Mouse (Mus musculus): ENCODE results near the gene Pik3c2b.
"Not testable (repeated sequence)": the region's sequence is repeated elsewhere in the genome, so short reads cannot be mapped to it uniquely, and the experiment has no call there.

The Pik3c2b gene

DNA sequence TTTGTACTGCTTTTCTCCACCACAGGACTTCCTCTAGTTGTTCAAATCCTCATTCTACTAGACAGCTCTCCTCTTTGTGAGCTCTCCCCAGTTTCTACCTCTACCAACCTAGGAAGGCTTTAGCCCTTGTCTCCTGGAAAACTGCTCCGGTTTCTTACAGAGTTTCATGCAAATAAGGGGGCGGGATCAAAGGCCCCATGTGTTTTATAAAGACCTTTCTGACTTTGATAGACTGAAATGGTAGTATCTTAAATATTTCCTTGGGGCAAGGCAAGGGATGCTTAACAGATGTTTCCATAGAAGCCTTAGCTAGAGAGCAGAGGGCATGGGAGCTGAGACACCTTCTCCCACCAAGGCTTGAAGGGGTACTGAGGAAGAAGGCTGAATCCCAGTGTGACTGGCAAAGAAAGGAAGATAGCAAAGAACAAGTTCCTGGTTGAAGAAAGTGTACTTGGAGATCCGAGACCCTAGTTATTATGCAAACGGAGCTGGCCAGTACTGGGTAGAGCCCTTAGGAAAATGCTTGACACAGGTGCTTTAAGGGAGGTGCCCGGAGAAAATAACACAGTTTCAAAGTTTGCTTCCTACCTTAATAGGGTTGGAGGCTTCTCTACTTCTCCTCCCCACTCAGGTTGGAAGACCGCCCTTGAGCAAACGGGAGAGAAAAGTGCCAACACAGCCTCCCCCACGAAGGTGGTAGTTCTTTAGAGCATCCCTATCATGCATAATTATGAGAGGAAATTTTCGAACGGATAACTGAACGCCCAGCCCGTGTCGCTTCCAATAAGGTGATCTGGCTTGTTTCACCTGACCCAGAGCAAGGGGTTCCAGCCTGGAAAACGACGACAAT is at the start of gene Pik3c2b:
Gene Pik3c2b (plus strand): TSS at position 657 of the 850 bp plus-strand sequence.
- in situ Hi-C loops (cut with MboI, MseI): loop anchor here in 1 of 2 experiments (5.0 kb wide), 1 partner anchor 87 kb away; the partner anchor contains the start of gene Ppp1r15b

GRCm38 (mm10) chr1:133000347-133000746 is 45.1 kb upstream of the Pik3c2b start:
- in situ Hi-C loops (cut with MboI, MseI): loop anchor here in 1 of 2 experiments (10.0 to 25.0 kb wide), 2 partner anchors 644 to 1088 kb away; partner anchors contain the start of gene Nucks1

GRCm38 (mm10) chr1:133006571-133006970 is 38.9 kb upstream of the Pik3c2b start:
- in situ Hi-C loops (cut with MboI, MseI): loop anchor here in 1 of 2 experiments (10.0 to 25.0 kb wide), 2 partner anchors 638 to 1094 kb away; partner anchors contain the start of gene Nucks1

- in situ Hi-C loops (cut with MboI, MseI): loop anchor here in 1 of 2 experiments (10.0 to 25.0 kb wide), 2 partner anchors 1100 to 1827 kb away; partner anchors contain the start of gene Nucks1
Observed at GRCm38 (mm10) chr1:133011955-133012841, 33.3 kb upstream of the Pik3c2b start.

GRCm38 (mm10) chr1:133013331-133013730 is 32.1 kb upstream of the Pik3c2b start:
- in situ Hi-C loops (cut with MboI, MseI): loop anchor here in 1 of 2 experiments (10.0 to 25.0 kb wide), 2 partner anchors 1101 to 1829 kb away; partner anchors contain the start of gene Nucks1

DNA sequence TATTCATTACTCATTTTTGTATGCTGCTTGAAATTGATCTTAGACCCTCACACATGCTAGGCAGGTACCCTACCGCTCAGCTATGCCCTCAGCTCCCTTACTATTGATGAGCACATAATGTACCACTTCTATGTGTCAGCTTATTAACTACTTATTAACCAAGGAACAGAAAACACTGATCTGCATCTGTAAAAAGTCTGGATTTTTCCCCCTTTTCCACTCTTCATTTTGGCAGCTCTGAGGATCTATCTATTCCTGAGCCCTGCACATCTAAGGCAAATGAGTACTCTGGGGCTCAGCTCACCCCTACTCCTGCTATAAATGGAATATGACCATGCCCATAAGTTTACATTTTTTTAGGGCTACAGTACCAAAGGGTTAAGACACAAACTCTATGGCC is 31.3 kb upstream of the Pik3c2b start:
- in situ Hi-C loops (cut with MboI, MseI): loop anchor here in 1 of 2 experiments (10.0 to 25.0 kb wide), 2 partner anchors 1102 to 1829 kb away; partner anchors contain the start of gene Nucks1

DNA sequence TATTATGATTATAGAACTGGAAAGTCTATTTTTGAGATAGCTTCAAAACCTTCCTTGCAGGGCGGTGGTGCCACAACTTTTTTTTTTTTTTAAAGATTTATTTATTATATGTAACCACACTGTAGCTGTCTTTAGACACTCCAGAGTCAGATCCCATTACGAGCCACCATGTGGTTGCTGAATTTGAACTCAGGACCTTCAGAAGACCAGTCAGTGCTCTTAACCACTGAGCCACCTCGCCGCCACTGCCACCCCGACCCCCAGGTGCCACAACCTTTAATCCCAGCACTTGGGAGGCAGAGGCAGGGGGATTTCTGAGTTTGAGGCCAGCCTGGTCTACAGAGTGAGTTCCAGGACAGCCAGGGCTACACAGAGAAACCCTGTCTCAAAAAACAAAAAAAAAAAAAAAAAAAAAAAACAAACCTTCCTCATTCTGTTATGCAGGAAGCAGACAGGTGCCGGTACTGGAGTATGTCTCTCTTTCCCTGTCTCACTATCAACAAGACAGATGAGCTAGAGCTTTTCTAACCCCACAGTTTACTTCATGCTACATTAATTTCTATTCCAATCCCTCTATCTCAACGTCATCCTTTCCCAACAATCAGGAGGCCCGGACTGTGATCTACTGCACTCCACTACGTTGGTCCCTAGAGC is 28.6 kb upstream of the Pik3c2b start:
- in situ Hi-C loops (cut with MboI, MseI): loop anchor here in 1 of 2 experiments (10.0 to 25.0 kb wide), 2 partner anchors 1105 to 1832 kb away; partner anchors contain the start of gene Nucks1

GRCm38 (mm10) chr1:133018580-133018979 is 26.9 kb upstream of the Pik3c2b start:
- in situ Hi-C loops (cut with MboI, MseI): loop anchor here in 1 of 2 experiments (10.0 to 25.0 kb wide), 2 partner anchors 1106 to 1834 kb away; partner anchors contain the start of gene Nucks1

DNA sequence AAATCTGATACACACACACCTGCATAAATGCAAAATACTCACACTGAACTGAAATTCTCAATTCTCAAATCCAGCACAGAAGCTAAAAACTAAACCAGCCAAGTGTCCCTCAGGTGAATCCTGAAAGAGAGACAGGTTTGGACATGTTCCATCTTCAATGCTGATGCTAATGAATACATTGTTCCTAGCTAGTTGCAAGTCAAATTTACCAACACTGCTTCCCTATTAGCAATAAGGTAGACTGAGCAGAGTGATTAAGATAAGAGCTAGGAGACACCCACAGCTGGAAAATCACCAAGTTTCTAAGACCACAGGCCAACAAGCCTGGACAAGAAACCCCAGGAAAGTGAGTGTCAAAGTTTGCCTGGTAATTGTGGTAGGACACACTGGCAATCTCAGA is 26.2 kb upstream of the Pik3c2b start:
- in situ Hi-C loops (cut with MboI, MseI): loop anchor here in 1 of 2 experiments (10.0 to 25.0 kb wide), 2 partner anchors 1107 to 1835 kb away; partner anchors contain the start of gene Nucks1

DNA sequence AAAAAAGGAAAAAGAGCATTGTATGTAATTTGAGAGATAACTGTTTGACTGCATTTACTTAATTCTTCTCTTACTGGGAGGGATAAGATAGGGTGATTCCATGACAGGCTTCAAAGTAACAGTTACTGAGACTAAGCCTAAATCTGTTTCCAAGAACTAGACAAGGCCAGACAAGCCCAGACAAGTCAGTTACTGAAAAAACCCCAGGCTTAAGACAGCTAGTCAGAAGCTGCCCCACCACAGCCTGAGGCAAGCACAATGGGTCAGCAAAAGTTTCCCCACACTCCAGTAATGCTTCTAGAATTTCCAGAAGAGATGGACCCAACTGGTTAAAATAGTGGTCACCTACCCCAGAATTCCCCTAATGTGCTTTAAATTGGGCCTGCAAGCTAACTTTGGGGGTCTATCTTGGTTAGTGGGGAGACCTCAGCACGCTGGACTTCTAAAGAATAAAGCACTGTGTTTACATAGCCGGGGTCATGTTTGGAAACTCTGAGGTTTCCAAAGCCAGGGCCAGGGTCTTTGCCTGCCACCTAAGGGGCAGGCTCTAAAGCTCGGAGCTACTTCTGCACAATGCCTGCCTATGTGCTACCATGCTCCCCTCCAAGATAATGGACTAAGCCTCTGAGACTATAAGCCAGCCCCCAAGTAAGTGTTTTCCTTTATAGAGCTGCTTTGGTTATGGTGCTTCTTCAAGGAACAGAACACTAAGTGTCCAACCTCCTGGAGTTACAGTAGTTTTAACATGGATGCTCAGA is 25.2 kb upstream of the Pik3c2b start:
- in situ Hi-C loops (cut with MboI, MseI): loop anchor here in 1 of 2 experiments (25.0 kb wide), 1 partner anchor 1108 kb away; the partner anchor contains the start of gene Nucks1

DNA sequence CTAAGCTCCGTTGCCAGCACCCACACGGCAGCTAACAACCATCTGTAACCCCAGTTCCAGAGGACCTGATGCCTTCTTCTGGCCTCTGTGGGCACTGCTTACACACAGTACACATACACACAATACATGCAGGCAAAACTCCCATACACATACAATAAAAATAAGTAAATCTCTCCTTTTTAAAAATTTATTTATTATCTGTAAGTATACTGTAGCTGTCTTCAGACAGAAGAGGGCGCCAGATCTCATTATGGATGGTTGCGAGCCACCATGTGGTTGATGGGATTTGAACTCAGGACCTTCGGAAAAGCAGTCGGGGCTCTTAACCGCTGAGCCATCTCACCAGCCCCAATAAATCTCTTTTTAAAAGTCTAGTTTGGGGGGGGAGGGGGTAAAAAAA is 24.1 kb upstream of the Pik3c2b start:
- in situ Hi-C loops (cut with MboI, MseI): loop anchor here in 1 of 2 experiments (25.0 kb wide), 1 partner anchor 1109 kb away; the partner anchor contains the start of gene Nucks1

GRCm38 (mm10) chr1:133021971-133022370 is 23.5 kb upstream of the Pik3c2b start:
- in situ Hi-C loops (cut with MboI, MseI): loop anchor here in 1 of 2 experiments (25.0 kb wide), 1 partner anchor 1110 kb away; the partner anchor contains the start of gene Nucks1

GRCm38 (mm10) chr1:133023723-133024122 is 21.7 kb upstream of the Pik3c2b start:
- in situ Hi-C loops (cut with MboI, MseI): loop anchor here in 1 of 2 experiments (25.0 kb wide), 1 partner anchor 1111 kb away; the partner anchor contains the start of gene Nucks1

GRCm38 (mm10) chr1:133024426-133024825 is 21.0 kb upstream of the Pik3c2b start:
- in situ Hi-C loops (cut with MboI, MseI): loop anchor here in 1 of 2 experiments (25.0 kb wide), 1 partner anchor 1112 kb away; the partner anchor contains the start of gene Nucks1

DNA sequence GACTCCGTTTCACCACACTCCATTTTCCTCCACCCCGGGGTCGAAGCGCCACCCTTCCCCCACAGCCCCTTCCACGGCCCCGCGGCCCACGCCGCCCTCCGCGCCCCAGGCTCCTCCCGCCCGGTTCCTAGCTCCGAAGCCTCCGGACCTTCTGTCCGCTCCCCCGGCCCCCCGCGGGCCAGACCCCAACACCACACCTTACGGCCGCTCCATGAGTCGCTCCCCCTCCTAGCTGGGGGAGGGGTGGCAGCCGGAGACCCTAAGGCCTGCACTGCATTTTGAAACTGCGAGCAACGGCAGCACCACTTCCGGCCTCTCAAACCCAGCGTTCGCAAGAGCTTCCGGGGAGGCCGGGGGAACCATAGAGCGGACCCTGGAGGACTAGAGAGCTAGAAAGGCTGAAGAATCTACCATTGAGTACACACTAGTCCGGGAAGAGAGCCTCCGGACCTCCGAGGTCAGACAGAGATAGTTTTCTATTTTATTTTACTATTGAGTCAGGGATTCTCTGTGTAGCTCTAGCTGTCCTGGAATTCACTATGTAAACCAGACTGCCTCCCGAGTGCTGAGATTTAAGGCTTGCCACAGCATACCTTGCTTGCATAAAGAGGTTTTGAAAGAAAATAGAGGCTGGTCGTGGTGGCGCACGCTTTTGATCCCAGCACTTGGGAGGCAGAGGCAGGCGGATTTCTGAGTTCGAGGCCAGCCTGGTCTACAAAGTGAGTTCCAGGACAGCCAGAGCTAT is 20.2 kb upstream of the Pik3c2b start:
- in situ Hi-C loops (cut with MboI, MseI): no loop called here

DNA sequence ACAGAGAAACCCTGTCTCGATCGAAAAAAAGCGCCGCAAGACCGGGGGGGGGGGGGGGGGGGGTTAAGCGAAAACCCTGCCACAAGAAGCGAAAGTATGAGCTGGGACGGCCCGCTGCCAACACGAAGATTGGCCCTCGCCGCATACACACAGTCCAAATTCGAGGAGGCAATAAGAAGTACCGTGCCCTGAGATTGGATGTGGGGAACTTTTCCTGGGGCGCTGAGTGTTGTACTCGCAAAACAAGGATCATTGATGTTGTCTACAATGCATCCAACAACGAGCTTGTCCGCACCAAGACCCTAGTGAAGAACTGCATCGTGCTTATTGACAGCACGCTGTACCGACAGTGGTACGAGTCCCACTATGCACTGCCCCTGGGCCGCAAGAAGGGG is 19.7 kb upstream of the Pik3c2b start:
- in situ Hi-C loops (cut with MboI, MseI): not testable (repeated sequence)

GRCm38 (mm10) chr1:133027126-133027525 is 18.3 kb upstream of the Pik3c2b start:
- in situ Hi-C loops (cut with MboI, MseI): no loop called here

DNA sequence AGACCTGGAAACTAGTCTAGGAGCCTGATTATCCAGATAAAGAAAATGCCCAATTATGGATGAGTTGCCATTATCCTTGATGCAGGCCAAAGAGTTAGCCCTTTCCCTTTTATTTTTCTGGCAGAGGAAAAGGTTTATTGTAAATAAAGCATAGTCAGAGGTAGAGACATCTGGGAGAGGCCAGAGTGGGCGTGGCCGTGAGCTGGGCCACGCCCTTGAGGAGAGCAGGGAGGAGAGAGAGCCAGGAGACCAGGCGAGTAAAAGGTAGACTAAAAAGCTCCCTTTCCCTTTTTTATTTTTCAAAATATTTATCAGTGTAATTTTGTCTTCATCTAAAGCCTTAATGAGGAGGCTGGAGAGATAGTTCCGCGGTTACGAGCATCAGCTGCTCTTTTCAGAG is 17.5 kb upstream of the Pik3c2b start:
- in situ Hi-C loops (cut with MboI, MseI): no loop called here

GRCm38 (mm10) chr1:133029744-133030143 is 15.7 kb upstream of the Pik3c2b start:
- in situ Hi-C loops (cut with MboI, MseI): no loop called here

All from T-helper 17 cell (primary cell).